Mouse (Mus musculus) megakaryocyte-erythroid progenitor cell, adult 5 weeks (primary cell): ENCODE data around the gene Gse1. TPM values are rescaled to one million over a fixed set of nuclear protein-coding genes. Genes with fewer than 3 reads are reported as not detected.

Experiments
- polyA plus RNA-seq: library from polyadenylated mRNA; stranded (reverse); fragments of >175 nt; gene quantifications from 2 replicates; pipeline ENCODE4 v1.2.3, GENCODE M21; 2012

Gse1 gene
- polyA plus RNA-seq: 322 and 479 TPM in 2 replicates

GRCm38 (mm10) chr8:120227891-120228591, at the start of gene Gse1:
TSS of gene Gse1 (plus strand) at chr8:120228456.

GRCm38 (mm10) chr8:120588908-120589771, 360.9 kb downstream of the Gse1 start, which contains the start of gene Gins2:
TSS of gene Gins2 (minus strand) at chr8:120589304.

Other genes with a start within 250 kb of the Gse1 start
- 1.3 and 3.6 TPM in 2 replicates for gene Crispld2, start 236.0 kb upstream of the Gse1 start, polyA plus RNA-seq
- gene Zdhhc7, start 127.0 kb upstream of the Gse1 start, polyA plus RNA-seq: 24.7 and 28.0 TPM in 2 replicates
- gene 6430548M08Rik, start 114.3 kb upstream of the Gse1 start, polyA plus RNA-seq: 1.9 and 3.0 TPM in 2 replicates
- not detected in 2 replicates for gene Fam92b, start 51.0 kb upstream of the Gse1 start, polyA plus RNA-seq